Mouse (Mus musculus) stomach, postnatal 0 days (tissue): ENCODE results near the gene Vsig10. TPM values are rescaled to one million over a fixed set of nuclear protein-coding genes. Genes with fewer than 3 reads are reported as not detected.

Experiments used
- ATAC-seq: fragments of 200-750 bp; cut with Nextera tagmentation; 2 replicates; pipeline ENCODE4 v1.8.0; 2017; ENCODE audit not compliant: low FRiP score, low TSS enrichment
- DNase-seq: peaks from one replicate; pipeline ENCODE4 v3.0.0-alpha.2; 2016; ENCODE audit warnings: low spot score
- H3K27ac ChIP-seq: fragments of 300-500 bp; sonication (generic); replicated peaks from 2 replicates; pipeline ENCODE4 v1.5.1; 2014; ENCODE audit warnings: mild to moderate bottlenecking, control low read depth
- H3K27me3 ChIP-seq: fragments of 300-500 bp; sonication (generic); 2 replicates; pipeline ENCODE4 v1.6.1; 2014; ENCODE audit warnings: low read length; ENCODE audit not compliant: control insufficient read depth, insufficient read depth
- H3K36me3 ChIP-seq: fragments of 300-500 bp; sonication (generic); 2 replicates; pipeline ENCODE4 v1.6.1; 2014; ENCODE audit warnings: low read length, mixed read lengths; ENCODE audit not compliant: control insufficient read depth, insufficient read depth
- H3K4me1 ChIP-seq: fragments of 300-500 bp; sonication (generic); replicated peaks from 2 replicates; pipeline ENCODE4 v1.6.1; 2014; ENCODE audit warnings: antibody characterized with exemption; ENCODE audit not compliant: control insufficient read depth, insufficient read depth
- H3K4me2 ChIP-seq: fragments of 300-500 bp; sonication (generic); replicated peaks from 2 replicates; pipeline ENCODE4 v1.6.1; 2014; ENCODE audit warnings: low read depth, mild to moderate bottlenecking, control low read depth, moderate library complexity
- H3K4me3 ChIP-seq: fragments of 300-500 bp; sonication (generic); 2 replicates; pipeline ENCODE4 v1.5.1; 2014; ENCODE audit warnings: low read depth, low read length, control low read depth
- H3K9ac ChIP-seq: fragments of 300-500 bp; sonication (generic); 2 replicates; pipeline ENCODE4 v1.6.1; 2014; ENCODE audit warnings: mild to moderate bottlenecking, low read length, control low read depth, mixed read lengths
- H3K9me3 ChIP-seq: fragments of 300-500 bp; sonication (generic); 2 replicates; pipeline ENCODE4 v1.6.1; 2016; ENCODE audit warnings: low read length; ENCODE audit not compliant: control insufficient read depth
- CTCF ChIP-seq: IDR thresholded peaks from 2 replicates; pipeline ENCODE4 v1.5.1; 2016; ENCODE audit warnings: antibody characterized with exemption, low read depth, mild to moderate bottlenecking, moderate library complexity
- EP300 ChIP-seq: optimal IDR thresholded peaks from 2 replicates; pipeline ENCODE3; 2016; ENCODE audit warnings: antibody characterized with exemption
- WGBS: fragments of 180-500 bp; shearing (Covaris S2); extraction: QIAGEN DNeasy Blood & Tissue Kit; methylation state at CpG from one replicate; pipeline ENCODE4 v1.1.7; 2014; 5-methylcytosine and 5-hydroxymethylcytosine counted together
- polyA plus RNA-seq: library from polyadenylated mRNA; unstranded; fragments of >200 nt; fragmentation: Nextera tagmentation; extraction: Ambion mirVana; gene quantifications from 2 replicates; pipeline ENCODE4 v1.2.1, GENCODE M21; 2015

Gene Vsig10
- polyA plus RNA-seq, 1 experiment from 2014 or later: 9.9 TPM

- ATAC-seq (peak; percentile 38), DNase-seq (no peak)
- under 1% methylated on average over 46 of the region's 49 CpGs for WGBS
- peaks cover 8% of the 10 kb centered on the region for H3K4me1 ChIP-seq
- peak overlapping the region; percentile 97 for H3K4me3 ChIP-seq
- no peak for TF ChIP-seq CTCF
- TF ChIP-seq EP300: no peak
- peak overlapping the region; percentile 96 for H3K4me2 ChIP-seq
- no peaks in the 10 kb centered on the region for H3K27me3 ChIP-seq
- no peaks in the 10 kb centered on the region for H3K9me3 ChIP-seq
- H3K36me3 ChIP-seq: no peaks in the 10 kb centered on the region
- H3K9ac ChIP-seq: peak overlapping the region; percentile 90
- H3K27ac ChIP-seq: peak overlapping the region; percentile 97
Measured at GRCm38 (mm10) chr5:117357478-117358247, 38.8 kb downstream of the Vsig10 start.

- Histone ChIP-seq H3K4me2 (peak overlapping the region; percentile 96), H3K27ac (peak overlapping the region; percentile 97; the same call in 1 of the 2 replicates), H3K4me1 (peaks cover 10% of the 10 kb centered on the region), H3K4me3 (peak overlapping the region; percentile 97), H3K9ac (peak overlapping the region; percentile 90), H3K9me3 (no peaks in the 10 kb centered on the region), H3K27me3 (no peaks in the 10 kb centered on the region), H3K36me3 (no peaks in the 10 kb centered on the region)
- no peak for ATAC-seq
- DNase-seq: no peak
- 13% methylated on average over 6 of the region's 6 CpGs for WGBS
- TF ChIP-seq EP300: no peak
- TF ChIP-seq CTCF: no peak
Measured at GRCm38 (mm10) chr5:117358248-117358630, 39.4 kb downstream of the Vsig10 start.

- peaks cover 10% of the 10 kb centered on the region for H3K4me1 ChIP-seq
- H3K4me3 ChIP-seq: no peak overlapping the region; the same call in 1 of the 2 replicates
- 48% methylated on average over 11 of the region's 11 CpGs for WGBS
Measured at GRCm38 (mm10) chr5:117358725-117359124, 39.8 kb downstream of the Vsig10 start.

GRCm38 (mm10) chr5:117359497-117360227 is 40.8 kb downstream of the Vsig10 start:
- no peak overlapping the region for H3K4me2 ChIP-seq
- TF ChIP-seq CTCF (no peak), EP300 (no peak)
- peak overlapping the region; percentile 91 for H3K27ac ChIP-seq
- H3K9me3 ChIP-seq: no peaks in the 10 kb centered on the region
- H3K27me3 ChIP-seq: no peaks in the 10 kb centered on the region
- no peaks in the 10 kb centered on the region for H3K36me3 ChIP-seq
- no peak overlapping the region for H3K4me3 ChIP-seq
- no peak overlapping the region; the same call in 1 of the 2 replicates for H3K9ac ChIP-seq
- WGBS: 39% methylated on average over 7 of the region's 7 CpGs
- peaks cover 10% of the 10 kb centered on the region for H3K4me1 ChIP-seq
- ATAC-seq (no peak), DNase-seq (no peak)

More at GRCm38 (mm10) chr5:117358725-117359124, 39.8 kb downstream of the Vsig10 start:
- Histone ChIP-seq H3K9ac (no peak overlapping the region), H3K4me2 (peak overlapping the region; percentile 96), H3K27ac (no peak overlapping the region), H3K27me3 (no peaks in the 10 kb centered on the region), H3K36me3 (no peaks in the 10 kb centered on the region), H3K9me3 (no peaks in the 10 kb centered on the region)
- peak; percentile 88 for DNase-seq
- no peak for ATAC-seq
- TF ChIP-seq EP300 (no peak), CTCF (peak; percentile 79)

GRCm38 (mm10) chr5:117360228-117360515 is 41.3 kb downstream of the Vsig10 start:
- ATAC-seq (no peak), DNase-seq (peak; percentile 37)
- no peak for TF ChIP-seq EP300
- 51% methylated on average over 13 of the region's 13 CpGs for WGBS
- Histone ChIP-seq H3K36me3 (no peaks in the 10 kb centered on the region), H3K9me3 (no peaks in the 10 kb centered on the region), H3K27ac (peak overlapping the region; percentile 91), H3K4me1 (peaks cover 10% of the 10 kb centered on the region), H3K9ac (no peak overlapping the region), H3K27me3 (no peaks in the 10 kb centered on the region), H3K4me2 (no peak overlapping the region), H3K4me3 (no peak overlapping the region)
